Mouse (Mus musculus) layer of hippocampus, postnatal 25 days (tissue): ENCODE measurements around the gene Cryab. TPM values are rescaled to one million over a fixed set of nuclear protein-coding genes. Genes with fewer than 3 reads are reported as not detected.

Experiments
- DNase-seq, 2 experiments: peaks; one replicate each; pipeline ENCODE4 v3.0.0; 2022; ENCODE audit warnings: mixed read lengths in 2 of 2, low spot score in 1 of 2; ENCODE audit errors: extremely low spot score in 1 of 2
- total RNA-seq, 2 experiments: library from RNA; stranded (reverse); gene quantifications; 2 replicates each; pipeline ENCODE4 v1.2.3; 2021

Gene Cryab
- total RNA-seq, 2 experiments from 2014 or later = 125 to 157 TPM

DNA sequence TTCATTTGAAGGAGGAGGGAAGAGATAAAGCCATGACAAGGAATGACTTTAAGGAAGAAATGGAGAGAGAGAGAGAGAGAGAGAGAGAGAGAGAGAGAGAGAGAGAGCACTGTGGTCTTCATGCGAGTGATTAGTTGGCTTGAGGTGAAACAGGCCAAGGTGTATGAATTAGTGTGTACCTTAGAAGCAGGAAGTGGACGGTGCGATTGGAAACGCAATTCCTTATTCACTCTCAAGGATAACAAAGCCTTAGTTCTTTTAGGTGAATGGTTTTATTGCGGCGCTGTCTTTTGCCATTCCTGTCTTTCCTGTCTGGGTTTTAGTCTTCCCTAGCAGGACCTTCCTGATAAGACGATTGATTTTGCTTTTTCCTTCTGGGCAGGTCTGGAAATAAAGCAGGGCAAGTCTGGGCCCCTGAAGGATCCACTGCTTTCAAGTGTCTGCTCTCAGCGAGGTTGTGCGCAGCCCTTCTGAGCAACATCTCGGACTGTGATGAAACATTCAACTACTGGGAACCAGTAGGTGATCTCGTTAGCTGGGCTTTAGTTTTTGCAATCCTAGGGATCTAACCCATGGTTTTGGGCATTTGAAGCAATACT is 25.1 kb downstream of the Cryab start:
- DNase-seq = no peak

DNA sequence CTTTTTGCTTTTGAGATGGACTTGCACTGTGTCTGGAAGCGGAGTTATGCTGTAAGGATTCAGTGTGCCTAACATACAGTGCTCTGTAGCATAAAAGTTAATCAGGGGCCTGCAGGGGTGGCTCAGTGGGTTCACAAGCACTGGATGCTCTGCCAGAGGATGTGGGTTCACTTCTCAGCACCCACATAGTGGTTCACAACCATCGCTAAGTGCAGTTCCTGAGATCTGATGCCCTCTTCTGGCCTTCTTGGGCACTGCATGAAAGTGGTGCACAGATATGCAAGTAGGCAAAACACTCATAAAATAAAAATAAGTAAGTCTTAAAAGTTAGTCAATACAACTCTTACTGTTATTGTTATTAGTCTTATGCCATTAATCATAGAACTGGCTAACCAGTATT is 31.0 kb downstream of the Cryab start:
- DNase-seq = peak in 1 of 2 experiments; percentile 41

DNA sequence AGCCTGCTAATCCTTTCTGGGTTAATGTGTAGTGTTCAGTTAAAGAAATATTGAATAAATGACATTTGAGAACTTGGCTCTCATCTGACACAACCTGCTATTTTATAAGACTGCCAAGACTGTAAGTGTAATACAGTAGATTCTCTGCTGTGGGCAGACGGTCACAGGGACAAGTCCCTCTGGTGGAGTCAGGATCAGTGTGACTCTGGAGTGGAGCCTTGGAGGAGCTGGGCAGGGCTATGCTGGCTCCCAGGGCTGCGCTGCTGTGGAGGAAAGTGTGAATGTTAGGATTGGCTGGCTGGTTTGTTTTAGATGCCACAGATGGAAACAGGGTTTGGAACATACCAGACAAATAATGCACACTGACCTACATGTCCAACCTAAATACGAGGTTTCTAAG is 44.1 kb downstream of the Cryab start:
- DNase-seq = no peak

GRCm38 (mm10) chr9:50796776-50797175 is 45.7 kb downstream of the Cryab start:
- no peak for DNase-seq

GRCm38 (mm10) chr9:50797641-50798040 is 46.5 kb downstream of the Cryab start:
- DNase-seq = no peak

DNA sequence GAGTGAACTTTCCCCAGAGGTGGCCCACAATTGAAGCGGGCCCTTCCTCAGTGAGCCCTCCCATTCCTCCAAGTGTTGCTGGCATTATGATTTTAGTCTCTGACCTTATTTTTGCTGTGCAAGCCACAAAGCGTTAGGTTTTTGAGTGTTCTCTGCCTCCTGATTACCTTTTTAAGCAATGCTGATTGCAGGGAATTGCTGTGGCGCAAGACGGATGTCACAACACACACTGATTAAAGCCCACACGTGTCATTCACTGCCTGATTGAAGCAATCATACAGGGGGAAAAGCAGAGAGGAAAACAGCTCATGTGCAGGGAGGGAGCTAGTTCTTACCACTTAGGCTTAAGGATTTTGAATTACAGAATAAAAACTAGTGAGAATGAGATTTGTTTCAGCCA is 47.2 kb downstream of the Cryab start:
- DNase-seq = no peak

GRCm38 (mm10) chr9:50800985-50801384 is 49.9 kb downstream of the Cryab start:
- peak in 1 of 2 experiments; percentile 40 for DNase-seq

DNA sequence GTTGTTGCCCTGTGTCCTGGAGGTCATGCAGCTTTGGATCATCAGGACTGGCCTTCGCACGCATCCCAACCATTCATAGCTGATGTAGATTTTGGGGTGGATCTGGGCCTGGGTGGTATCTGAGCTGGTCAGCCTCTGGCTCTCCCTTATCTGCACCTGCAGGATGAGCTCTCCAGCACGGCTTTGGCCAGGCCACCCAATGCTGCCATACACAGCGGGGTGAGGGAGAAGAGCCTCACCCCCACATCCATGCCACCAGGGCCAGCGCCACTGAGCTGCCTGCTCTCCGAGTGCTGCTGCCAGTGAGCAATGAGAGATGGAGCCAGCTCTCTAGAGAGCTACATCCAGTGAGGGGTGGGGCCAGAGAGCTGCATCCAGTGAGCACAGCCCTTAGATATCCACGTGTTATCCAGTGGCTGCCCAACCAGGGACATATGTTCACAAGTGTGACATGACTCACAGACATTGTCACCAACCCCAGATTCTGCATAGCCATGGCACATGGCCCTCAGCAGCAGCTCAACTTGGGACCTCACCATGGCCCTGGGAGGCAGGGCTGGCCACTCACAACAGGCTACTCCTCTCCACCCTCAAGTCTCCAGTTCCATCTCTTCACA is 52.0 kb downstream of the Cryab start:
- no peak for DNase-seq

Other genes with a start within 250 kb of the Cryab start
- gene Pts, start 222.6 kb upstream of the Cryab start, total RNA-seq = 10 to 100 TPM; 36.0 to 39.8 TPM
- gene Il18, start 196.5 kb upstream of the Cryab start, total RNA-seq = 10 to 100 TPM; 24.3 to 25.4 TPM
- gene Bco2, start 196.1 kb upstream of the Cryab start, total RNA-seq = 1 to 10 TPM; 3.5 to 3.8 TPM
- gene Tex12, start 190.0 kb upstream of the Cryab start, total RNA-seq = not detected
- gene Sdhd, start 147.5 kb upstream of the Cryab start, total RNA-seq = 100 to 1,000 TPM; 117 to 132 TPM
- 100 to 1,000 TPM; 237 to 253 TPM for gene Timm8b, start 147.4 kb upstream of the Cryab start, total RNA-seq
- gene Pih1d2, start 134.0 kb upstream of the Cryab start, total RNA-seq = 1 to 10 TPM; 3.3 to 3.4 TPM
- gene Nkapd1, start 133.9 kb upstream of the Cryab start, total RNA-seq = 10 to 100 TPM; 19.3 to 22.8 TPM
- gene Dlat, start 91.5 kb upstream of the Cryab start, total RNA-seq = 100 to 1,000 TPM; 137 to 141 TPM
- gene Dixdc1, start 11.8 kb upstream of the Cryab start, total RNA-seq = 10 to 100 TPM; 83.7 to 91.2 TPM
- gene 2310030G06Rik, start 4.8 kb upstream of the Cryab start, total RNA-seq = 1 to 10 TPM; 1.7 to 1.9 TPM
- 1 to 10 TPM in 1 of 2 experiments, under 1 TPM in 1; 0.96 to 1.7 TPM for gene Hspb2, start 1.0 kb downstream of the Cryab start, total RNA-seq
- 1 to 10 TPM; 5.1 to 5.8 TPM for gene Fdxacb1, start 16.9 kb downstream of the Cryab start, total RNA-seq
- gene Alg9, start 23.7 kb downstream of the Cryab start, total RNA-seq = 10 to 100 TPM; 28.4 to 30.7 TPM
- gene 1110032A03Rik, start 24.2 kb downstream of the Cryab start, total RNA-seq = 10 to 100 TPM; 31.2 to 35.2 TPM
- 10 to 100 TPM; 17.2 to 17.4 TPM for gene Ppp2r1b, start 94.0 kb downstream of the Cryab start, total RNA-seq